Mouse (Mus musculus): Measurements from ENCODE around the gene BC034090. TPM values are rescaled to one million over a fixed set of nuclear protein-coding genes. Genes with fewer than 3 reads are reported as not detected.
"Not testable (repeated sequence)": the region's sequence is repeated elsewhere in the genome, so short reads cannot be mapped to it uniquely, and the experiment has no call there.

The BC034090 gene
- total RNA-seq (2021): 10 to 100 TPM in 1 of 2 experiments, 1 to 10 TPM in 1; 3.8 to 10.3 TPM
- long read RNA-seq, experiment 1, partial matches to known transcripts: 3 of 3 reads
- long read RNA-seq, experiment 1, other reads (novel, unspliced or antisense): 0 of 3 reads
- long read RNA-seq, experiment 2, partial matches to known transcripts: 2 of 3 reads
- long read RNA-seq, experiment 2, other reads (novel, unspliced or antisense): 0 of 3 reads

DNA sequence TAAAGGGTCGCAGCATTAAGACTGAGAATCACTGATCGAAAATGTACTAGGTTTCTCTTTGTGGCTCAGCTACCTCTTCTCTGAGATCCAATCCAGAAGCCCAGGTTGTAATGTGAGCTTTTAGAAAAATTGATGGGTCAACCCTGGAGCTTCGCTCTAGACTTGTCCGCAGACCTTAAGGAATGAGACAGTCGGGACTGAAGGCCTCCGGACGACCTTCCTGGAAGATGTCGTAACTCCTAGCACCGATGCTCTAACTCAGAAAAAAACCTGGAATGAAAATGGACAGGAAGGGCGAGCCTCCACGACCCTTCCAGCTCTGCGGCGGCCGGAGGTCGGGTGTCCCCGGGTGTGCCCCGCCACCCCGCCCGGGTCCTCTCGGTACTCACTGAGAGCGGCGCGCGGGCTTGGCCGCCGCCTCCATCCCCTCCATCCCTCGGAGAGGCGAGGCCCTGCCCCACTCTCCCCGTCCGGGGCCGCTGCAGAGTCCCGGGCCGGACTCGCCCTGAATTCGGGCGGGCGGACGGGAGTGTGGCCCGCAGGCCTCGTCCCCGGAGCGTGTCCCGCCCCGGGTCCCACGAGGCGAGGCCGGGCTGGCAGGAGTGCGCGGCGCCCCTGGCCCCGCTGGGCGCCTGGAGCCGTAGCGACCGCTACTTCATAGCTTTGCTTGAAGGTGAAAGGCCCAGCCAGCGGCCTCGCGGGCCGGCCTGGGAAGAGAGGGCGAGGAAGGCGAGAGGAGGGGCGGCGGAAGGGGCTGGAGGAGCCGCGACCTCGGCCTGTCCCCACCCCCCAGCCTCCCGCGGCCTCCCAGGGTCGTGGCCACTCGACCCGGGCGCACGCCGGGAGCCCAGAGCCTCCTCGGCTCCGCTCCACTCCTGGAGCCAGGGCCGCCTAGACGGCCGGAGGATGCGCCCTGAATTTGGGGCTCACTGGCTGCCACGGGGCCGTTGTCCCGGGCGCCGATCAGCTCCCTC lies at the start of gene BC034090:
TSS of gene BC034090 (minus strand) at position 648 of the 974 bp plus-strand sequence.
- DNase-seq: peak; percentile 71

DNA sequence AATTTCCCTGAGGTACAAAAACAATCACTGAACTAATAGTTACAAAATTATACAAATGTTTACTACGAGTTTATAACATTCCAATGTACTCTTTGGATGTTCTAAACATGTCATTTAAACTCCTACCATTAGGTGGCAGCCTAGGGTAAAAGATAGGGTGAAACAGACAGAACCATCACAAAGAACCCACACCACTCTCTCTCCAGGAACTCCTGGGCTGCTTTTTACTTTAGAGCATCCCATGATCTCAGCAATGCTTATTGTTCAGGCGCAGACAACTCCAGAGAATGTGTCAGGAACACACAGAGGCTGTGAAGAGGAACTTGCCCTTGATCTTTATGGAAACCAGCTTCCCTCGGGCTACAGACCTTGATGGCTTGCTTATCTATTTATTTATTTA lies 49.2 kb upstream of the BC034090 start:
- no peak for DNase-seq

DNA sequence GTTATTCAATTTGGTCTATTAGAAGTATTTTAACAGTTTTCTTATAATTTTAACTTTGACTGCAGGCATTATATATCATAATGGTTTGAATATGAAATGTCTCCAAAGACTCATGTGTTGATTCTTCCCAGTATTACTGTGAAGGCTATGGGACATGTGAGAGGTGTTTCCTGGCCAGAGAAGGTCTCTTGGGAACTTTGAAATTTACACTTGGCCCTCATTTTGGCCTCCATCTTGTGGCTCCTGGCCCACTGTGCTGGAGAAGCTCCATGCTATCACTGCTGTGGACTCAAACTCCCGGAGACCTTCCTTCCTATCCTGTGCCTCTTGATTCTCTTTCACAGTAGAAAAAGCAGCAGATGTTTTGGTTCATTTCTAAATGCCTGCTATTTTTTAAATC lies 45.2 kb upstream of the BC034090 start:
- no peak for DNase-seq

DNA sequence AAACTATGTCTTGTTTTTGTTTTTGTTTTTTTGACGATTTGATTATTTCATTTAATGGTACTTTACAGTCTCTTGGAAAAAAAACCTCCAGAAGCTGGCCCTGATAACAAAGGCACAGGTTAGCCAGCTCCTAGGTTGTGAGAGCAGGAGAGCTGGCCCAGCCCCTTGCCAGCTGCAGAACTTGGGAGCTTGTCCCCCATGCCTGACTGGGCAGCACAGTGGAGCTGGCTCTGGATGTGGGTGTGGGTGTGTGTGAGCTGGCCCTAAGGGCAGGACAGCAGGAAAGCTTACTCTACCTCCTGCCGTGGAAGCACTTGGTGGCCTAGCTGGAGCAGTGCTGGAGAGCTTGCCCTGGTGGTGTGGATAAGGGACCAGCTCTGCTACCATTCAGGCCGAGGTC lies 43.8 kb upstream of the BC034090 start:
- no peak for DNase-seq

DNA sequence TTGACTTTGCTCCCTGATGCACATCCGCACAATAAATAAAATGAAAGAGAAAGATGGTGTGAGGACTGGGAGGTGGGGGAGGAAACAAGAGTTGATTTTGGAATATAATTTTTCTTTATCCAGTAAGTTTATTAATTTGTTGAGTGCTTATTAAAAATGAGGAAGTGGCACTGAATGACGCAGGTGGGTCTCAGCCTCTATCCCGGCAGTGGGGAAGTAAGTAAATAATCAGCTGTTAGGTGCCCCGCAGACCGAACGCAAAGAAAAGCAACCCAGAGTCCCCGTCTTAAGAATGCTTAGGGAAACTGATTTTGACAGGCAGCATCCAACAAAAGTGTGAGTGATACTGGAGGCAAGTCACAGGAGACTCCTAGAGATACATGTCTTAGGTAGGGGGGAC lies 39.6 kb upstream of the BC034090 start:
- no peak for DNase-seq

DNA sequence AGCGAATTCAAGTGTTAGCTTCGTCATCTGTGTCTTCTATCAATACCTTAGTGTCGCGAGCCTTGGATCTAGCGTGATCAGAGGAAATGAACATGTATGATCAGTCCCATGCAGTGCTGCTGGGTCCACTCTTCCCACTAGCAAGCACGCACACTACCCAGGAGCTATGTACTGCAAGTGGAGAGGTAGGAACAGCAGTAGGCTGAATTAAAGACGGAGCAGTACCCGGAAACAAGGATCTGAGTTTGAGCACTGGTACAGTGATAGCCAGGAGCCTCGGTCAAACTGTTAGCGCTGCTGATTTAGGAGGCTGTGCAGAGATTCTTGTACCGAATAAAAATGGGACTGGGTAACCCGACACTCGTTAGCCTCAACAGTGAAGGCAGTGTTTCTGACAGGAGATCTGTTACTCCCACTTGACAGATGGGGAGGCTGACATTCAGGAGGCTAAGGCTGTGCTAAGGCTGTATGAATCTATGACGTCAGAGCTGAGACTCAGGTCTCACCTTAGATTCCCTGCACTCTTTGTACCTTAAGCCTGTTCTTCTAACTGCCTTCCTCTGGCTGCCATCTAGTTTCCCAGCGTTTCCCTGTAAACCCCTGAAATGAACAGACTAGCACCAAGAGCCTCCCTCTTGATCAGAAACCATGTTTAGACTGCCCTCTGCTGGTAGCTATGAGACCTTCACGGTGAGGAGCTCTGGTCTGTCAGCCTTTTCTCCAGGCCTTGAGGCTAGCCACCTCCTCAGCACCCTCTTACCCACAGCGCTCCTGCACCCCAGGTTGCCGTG lies 37.0 kb upstream of the BC034090 start:
- DNase-seq: peak; percentile 50

DNA sequence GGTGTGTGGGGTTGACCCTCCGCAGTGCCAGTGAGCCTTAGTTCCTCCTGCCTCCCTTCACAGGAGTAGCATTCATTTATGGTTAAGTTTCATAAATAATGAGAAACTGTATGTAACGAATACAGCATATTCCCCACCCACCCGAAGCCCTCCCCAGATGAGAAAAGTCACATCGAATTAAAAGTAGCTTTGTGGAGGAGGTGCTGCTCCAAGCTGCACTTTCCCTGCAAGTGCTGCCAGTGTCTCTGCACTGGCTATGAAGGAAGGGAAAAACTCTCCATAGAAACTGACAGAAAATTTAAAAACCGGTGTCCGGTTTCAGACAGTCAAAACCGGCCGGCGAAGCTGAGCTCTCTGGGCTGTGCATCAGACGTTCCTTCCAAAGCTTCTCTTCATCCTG lies 36.1 kb upstream of the BC034090 start:
- no peak for DNase-seq

DNA sequence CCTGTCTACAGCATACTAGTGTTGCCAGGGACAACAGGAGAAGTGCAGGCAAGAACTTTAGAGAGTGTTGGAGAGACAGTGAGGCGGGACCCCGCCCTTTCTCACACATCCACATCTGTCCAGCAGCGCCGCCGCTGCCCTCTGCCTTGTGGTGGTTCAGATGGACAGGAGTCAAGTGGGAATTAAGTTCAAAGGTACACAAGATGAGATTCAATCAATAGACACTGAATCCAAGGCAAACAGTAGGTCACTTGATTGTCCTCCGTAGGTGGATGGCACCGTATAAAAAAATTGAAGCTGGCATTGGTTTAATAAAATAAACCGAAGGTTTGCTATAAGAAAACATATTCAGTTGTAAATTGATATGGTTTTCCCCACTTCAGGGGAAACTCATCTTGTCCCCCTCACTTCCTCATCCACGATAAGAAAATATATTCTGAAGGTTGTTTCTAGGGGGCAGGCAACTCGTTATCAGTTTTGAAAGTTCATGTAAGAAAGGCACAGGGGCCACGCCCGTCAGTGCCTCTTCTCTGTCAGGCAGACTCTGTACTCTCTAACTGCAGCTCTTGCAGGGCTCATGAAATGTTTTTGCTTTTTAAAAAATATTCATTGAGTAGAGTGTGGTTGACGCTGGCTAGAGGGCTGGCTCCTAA lies 32.3 kb upstream of the BC034090 start:
- DNase-seq: no peak

DNA sequence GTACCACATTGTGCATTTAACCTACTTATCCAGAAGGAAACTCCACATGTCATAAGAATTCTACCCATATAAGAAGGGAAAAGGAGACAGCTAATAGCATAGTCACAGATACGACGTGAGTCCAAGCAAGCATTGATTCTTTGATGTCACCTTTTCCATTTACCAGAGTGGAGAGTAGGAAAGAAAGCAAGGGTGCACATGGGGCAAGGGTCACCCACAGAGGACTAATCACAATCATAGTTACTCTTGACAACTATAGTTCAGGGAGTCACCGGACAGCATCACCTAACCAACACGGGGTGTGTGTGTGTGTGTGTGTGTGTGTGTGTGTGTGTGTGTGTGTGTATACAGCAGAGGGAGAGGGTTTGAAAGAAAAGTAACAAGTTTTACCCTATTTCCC lies 31.5 kb upstream of the BC034090 start:
- DNase-seq: no peak

DNA sequence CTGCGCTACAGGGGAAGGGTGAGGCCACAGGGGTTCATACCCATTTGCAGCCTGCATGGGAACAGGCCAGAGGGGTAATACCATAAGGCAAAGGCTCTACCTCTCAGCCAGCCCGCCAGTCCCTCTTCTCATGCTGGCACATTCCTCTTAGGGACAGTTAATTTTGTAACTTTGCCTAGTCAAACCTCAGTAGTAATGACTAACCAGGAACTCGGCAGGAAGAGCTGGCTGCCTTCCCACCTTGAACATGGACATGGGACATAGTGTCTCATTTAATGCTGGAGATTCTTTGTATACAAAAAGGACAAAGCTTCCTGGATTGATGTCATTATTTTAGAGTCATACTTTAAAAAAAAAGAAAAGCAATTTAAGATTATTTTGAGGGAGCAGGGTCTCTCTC lies 30.7 kb upstream of the BC034090 start:
- no peak for DNase-seq

DNA sequence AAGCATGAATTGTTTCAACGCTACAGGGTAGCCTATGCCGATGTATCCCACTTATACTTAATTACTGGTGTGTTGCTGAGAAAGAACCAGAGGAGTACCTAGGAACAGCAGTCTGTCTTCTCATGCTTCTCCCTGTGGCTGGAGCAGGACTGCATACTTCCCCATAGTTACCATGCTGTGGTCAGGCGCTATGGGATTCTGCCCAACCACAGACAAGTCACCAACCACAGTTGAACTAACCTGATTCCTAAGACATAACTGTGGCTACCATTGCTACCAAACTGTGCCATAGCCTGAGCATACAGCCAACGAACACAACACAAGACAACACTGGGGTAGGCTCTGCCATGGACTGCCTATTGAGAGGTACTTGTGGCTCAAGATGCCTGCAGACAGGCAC lies 28.7 kb upstream of the BC034090 start:
- no peak for DNase-seq

DNA sequence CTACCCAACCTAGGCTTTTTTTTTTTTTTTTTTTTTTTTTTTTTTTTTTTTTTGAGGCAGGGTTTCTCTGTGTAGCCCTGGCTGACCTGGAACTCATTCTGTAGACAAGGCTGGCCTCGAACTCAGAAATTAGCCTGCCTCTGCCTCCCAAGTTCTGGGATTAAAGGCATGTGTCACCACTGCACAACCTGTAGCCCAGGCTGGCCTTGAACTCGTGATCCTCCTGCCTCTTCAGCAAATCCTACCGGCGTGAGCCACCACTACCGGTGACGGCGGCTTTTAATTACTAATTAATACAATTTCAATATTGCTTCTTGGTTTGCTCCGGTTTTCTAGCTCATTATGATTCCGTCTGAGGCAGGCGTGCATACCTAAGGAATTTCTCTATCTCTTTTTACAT lies 18.3 kb upstream of the BC034090 start:
- DNase-seq: not testable (repeated sequence)

DNA sequence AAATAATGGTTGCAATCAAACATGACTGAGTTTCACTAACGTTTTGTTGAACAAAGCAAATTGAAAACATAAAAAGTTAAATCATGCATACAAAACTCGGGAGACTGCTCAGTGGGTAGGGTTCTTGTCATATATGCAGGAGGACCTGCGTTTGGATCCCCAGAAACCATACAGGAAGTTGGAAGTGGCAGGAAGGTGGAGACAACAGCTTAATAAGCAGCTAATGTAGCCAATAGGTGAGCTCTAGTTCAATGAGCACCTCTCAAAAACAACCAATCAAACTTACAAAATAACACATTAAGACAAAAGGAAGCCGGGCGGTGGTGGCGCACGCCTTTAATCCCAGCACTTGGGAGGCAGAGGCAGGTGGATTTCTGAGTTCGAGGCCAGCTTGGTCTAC lies 10.1 kb upstream of the BC034090 start:
- no peak for DNase-seq

DNA sequence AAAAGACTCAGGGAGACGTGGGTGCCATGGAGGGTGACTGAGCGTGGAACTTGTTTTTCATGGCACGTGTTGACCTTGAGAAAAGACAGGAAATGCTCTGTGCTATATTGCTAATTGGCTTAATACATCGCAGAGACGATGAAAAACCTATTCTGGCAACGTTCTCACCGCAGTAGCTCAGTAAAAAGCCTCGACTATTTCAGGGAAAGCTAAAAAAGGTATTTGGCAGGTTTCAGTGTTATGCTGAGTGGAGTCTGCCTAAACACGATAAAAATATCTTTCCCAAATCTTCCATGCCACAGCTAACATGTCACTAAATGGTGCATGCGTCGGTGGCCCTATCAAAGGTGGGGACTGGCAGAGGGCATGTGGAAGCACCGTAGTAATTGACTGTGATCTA lies 8.9 kb upstream of the BC034090 start:
- DNase-seq: no peak

DNA sequence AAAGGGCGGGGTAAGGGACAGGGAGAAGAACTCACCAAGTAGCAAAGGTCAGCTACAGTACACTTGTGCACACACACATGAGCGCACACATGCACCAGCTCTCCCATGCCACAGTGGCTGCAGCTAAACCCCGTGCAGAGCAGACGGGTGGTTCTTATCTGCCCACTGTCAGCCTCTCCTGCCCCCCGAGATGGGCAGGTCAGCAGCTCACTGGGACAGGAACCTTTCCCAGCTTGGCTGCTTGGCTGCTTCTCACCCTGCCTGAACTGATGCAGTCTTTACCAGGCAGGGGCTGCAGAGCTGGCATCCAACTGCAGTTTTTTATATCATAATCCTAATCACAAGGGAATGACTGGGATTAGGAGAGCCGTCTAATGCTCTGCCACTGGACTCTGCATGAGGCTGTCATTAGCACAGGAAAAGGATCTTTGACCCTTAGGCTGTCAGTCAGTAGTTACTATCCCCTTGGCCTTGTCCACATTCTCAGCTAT lies 8.4 kb upstream of the BC034090 start:
- no peak for DNase-seq

DNA sequence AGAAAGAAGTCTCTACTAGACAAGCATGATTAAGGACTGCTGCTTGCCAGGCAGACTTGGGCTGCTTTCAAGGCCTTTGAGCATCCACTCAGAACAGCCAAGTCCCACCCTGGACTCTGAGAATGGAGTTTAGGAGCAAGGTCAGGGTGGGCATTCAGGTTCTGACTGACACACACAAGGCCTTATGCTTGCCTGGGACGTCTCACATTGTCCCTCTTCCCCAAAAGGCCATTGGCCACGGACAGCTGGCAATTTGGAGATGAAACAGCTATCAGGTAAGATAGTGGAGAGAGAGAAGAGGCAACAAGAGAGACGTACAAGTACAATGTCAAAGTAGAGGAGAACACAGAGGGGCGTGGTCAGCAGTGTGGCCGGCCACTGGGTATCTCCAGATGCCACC lies 7.4 kb upstream of the BC034090 start:
- no peak for DNase-seq

DNA sequence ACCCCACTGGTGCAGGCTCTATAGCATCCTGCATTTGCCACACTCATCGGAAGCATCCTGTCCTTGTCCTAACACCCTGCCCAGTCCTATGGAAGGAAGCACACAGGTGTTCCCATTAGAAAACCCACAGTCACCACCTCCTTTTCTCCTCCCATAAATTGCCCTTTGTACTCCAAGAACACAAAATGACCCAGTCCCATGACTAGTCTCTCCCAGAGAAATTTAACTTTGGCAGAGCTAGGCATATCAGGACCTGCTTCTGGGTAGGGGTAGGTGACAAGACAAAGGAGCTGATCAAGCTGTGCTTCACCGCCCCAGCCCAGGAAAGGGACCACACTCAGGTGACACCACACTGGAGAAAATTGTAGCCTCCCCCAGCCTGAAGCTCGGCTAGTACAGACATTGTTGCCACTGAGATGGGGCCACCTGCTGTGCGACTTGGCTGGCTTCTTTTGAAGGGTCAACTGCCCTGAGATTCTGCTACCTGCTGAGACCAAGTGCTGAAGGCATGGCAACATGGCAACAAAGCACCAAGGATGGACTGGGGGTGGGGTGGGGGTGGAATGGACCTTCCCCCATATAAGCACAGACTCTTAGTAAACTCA lies 6.4 kb upstream of the BC034090 start:
- DNase-seq: no peak

DNA sequence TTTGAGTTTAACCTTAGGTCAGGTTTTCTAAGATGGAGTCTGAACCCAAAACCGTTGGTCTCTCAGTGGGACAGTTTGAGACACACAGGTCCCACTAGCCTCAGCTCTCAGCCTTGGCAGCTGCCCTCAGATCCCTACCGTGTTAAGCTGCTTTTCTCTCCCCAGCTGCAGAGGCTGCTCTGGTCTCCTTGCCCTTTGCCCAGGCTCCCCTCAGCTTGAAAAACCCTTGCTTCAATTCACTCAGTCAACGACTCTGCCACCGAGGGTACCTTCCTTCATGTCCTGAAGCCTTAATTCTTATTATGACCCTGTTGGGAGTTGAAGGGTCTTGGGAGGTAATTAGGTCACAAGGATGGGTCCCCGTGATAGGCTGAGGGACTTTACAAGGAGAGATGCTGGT lies 5.7 kb upstream of the BC034090 start:
- no peak for DNase-seq

DNA sequence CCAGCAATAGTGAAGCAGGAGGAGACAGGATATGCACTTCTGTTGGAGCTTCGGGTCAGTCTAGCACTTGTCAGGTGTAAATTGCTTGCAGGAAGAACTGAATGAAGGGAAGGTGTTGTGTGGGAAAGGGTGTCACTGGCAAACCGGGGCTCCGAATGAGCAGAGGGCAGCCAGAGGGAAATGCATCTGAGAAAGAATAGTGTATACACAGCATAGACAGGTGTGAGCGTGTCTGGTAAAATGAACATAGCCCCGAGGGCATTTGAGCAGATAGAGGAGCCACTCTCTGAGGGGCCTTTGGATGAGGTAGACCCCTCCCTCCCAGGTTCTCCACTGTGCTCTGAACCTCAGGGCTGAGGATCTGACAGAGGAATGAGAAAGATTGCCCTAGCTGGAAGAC lies 3.8 kb upstream of the BC034090 start:
- DNase-seq: no peak

DNA sequence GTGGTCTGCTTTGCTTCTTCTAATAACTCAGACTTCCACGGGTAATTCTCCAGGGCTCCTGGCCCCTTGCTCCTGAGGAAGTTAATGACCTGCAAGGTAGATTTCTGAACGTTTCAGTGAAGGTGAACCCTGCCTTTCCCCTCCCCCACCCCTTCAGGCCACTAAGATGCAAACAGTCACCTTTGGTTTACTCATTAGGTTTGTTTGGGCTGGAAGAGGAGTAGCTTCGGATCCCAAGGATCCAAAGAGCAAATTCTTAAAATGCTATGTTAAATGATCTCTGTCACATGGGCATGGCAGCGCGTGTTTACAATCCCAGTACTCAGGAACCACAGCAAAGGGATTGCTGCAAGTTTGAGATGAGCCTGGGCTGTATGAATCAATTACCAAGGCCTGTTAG lies 3.2 kb upstream of the BC034090 start:
- DNase-seq: no peak

DNA sequence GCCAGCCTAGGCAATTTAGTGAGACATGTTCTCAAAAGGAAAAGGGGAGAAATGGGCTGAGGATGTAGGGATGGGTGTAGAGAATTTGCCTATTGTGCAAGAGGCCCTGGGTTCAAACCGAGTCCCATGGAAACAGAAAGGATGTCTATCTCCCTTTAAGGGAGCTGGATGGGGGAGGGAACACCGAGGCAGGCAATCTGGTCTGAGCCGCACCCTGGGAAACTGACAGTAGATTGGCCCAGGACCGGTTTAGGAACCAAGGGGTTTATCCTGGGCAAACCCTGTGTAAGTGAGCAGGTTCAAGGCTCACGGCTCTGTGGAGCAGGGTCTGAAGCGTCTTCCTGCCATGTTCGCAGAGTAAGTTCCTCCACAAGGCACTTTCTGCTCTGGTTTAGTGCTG lies 1.3 kb upstream of the BC034090 start:
- peak; percentile 3 for DNase-seq

DNA sequence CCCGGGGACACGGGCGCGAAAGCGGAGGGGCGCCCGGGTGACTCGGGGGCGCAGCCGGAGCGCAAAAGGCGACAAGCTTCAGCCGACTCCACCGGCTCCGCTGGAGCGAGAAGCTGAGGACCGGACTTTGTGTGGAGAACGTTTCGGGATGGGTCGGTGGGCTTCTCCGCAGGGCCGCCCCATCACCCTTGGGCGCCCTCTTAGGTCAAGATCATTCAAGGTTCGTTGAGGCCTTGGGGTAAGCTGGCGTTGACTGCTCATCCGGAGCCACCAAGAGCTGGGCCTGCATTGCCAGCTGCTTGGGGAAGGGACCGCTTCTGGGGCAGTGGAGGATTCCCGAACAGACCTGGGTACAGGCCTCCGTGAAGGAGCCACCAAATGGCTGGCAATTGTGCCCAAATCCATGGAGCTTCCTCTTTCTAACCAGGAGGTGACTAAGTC lies 547 bp upstream of the BC034090 start:
- peak; percentile 39 for DNase-seq
